Mouse (Mus musculus) heart, adult 2 months (tissue): Measurements from ENCODE around the gene Dscaml1.

Experiments
- CTCF ChIP-seq: fragments of 200-600 bp; IDR thresholded peaks from 2 replicates; pipeline ENCODE4 v1.8.1; 2022; ENCODE audit warnings: antibody characterized with exemption, mild to moderate bottlenecking, moderate library complexity
- EP300 ChIP-seq: fragments of 200-500 bp; IDR thresholded peaks from 2 replicates; pipeline ENCODE4 v1.6.1; 2011; ENCODE audit warnings: low read depth, low read length, control low read depth; ENCODE audit not compliant: insufficient read depth
- POLR2A ChIP-seq: fragments of 200-500 bp; IDR thresholded peaks from 2 replicates; pipeline ENCODE4 v1.6.1; 2011; ENCODE audit warnings: mild to moderate bottlenecking, low read depth, low read length, control low read depth; ENCODE audit not compliant: insufficient read depth

DNA sequence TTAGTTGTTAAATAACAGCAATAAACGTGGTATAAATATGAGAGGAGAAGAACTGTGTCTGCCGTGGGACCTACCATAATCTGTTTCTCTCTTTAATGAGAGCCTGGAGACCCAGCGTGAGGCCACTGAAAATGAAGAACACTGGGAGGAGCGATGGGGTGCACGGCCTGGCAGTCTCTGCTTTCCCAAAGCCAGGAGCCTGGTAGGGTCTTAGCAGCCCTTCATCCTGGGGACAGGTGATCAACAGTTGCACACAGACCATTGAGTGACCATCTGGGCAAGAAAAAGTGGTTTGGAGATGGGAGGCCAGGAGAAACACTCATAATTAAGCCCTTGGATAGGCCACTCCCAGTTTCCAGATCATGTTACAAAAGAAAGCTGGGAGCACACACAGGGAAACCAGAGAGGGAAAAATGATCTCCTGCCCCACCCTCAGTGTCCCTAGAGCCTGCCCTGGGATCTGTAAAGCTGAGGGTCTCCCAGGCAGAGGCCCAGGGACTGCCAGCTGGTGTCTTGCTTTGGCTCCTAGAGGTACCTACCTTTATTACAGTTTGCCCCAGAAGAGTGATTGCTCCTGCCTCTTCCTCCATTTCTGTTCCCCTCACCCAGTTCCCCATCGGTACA, 39.1 kb downstream of the Dscaml1 start:
- TF ChIP-seq POLR2A, result no peak
- TF ChIP-seq CTCF, result no peak
- TF ChIP-seq EP300, result no peak
